Mouse (Mus musculus) cerebellum, adult 9-11 months (tissue): ENCODE results near the gene Olfr1225.
"Not testable (repeated sequence)": the region's sequence is repeated elsewhere in the genome, so short reads cannot be mapped to it uniquely, and the experiment has no call there.

ENCODE experiments used
- DNase-seq: peaks from one replicate; pipeline ENCODE4 v3.0.0; 2022

Gene Olfr1225

DNA sequence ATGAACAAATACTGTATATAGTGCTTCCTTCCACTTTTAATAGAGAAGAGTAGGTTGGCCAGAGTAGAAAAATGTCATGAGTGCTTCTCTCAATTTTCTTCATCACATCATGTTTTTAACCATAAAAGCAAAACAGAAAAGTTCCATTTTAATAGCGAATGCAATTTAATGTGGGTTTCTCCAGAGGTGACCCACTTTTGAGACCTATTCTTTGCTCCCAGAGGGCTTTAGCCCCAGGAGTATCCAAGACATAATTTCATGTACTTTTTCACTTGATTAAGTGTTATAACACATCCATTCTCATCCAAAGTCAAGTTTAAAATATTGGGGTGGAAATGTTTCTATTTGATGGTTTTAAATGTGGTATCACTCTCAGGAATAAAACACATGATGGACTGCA lies at the start of gene Olfr1225:
TSS of gene Olfr1225 (minus strand) at position 101 of the 400 bp plus-strand sequence.
- DNase-seq: no peak

DNA sequence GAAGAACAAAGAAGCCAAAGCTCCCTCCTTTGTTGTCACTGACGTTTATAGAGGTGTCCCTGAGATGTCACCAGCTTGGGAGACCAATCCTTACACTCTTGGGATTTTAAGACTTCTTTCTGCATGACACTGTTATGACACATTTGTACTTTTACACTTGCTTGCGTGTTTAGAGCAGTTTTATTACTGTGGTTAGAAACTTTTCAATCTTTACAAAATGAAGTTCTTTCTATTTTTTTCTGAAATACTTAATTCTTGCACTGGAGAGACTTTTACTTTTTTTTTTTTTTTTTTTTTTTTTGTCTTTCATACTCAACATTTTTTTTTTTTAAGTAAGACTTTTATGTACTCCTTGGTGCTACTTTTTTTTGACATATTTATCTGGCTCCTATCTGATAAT lies 25.5 kb upstream of the Olfr1225 start, which contains the start of gene Olfr1226:
TSS of gene Olfr1226 (minus strand) at position 101 of the 400 bp plus-strand sequence.
- DNase-seq: no peak

GRCm38 (mm10) chr2:89196325-89196982 lies 22.0 kb upstream of the Olfr1225 start:
- DNase-seq: no peak

DNA sequence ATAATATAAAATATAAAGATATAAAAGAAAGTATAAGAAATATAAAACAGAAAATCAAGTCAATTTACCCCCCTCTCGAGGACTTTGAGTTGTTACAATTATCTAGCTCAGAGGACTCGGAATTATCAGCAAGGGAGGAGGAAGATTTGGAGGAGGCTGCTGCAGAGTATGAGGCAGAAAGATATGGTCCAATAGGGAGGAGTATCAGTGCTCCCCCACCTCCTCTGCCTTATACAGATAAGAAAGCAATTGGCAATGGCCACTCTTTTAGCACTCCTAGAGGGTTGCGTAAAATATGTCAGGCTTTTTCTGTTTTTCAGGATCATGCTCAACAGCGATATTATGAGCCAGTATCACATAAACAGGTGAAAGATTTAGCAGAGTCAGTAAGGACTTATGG lies 9.8 kb downstream of the Olfr1225 start:
- not testable (repeated sequence) for DNase-seq

DNA sequence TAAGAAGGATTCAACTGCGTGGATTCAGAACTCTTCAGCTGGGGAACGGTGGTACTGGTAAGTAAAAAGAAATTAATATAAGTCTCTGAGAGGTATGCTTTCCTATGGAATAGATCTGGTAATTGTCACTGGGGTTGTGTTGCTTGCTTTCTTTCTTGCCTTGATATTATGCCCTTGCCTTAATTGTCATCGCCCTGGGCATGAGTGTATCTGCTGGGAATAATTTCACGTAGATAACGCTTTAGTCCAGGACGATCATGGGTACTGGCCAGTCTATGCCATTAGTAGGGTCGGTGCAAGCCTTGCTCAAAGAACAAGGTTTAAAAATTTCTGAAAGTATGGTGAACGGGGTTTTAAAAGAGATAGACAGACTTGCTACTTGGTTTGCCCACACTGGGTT lies 10.5 kb downstream of the Olfr1225 start, which contains the start of gene Olfr1224-ps1:
TSS of gene Olfr1224-ps1 (minus strand) at position 101 of the 400 bp plus-strand sequence.
- DNase-seq: not testable (repeated sequence)

DNA sequence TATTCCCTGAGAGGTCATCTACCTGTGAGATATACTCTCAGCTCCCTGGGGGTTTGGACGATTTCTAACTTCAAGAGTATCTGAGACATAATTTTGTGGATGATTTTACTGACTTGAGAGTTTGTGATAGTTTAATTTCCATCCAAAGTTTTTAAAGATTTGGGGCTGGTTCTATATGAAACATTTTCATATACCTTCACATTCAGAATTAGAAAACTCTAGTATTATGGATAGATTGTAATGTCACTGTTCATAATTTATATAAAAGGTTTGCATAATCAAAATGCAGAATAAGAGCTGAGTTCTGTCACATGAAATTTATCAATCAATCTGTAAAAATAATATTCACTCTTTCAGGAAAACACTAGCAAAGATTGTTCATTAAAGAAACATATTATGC lies 23.0 kb downstream of the Olfr1225 start, which contains the start of gene Olfr1223:
TSS of gene Olfr1223 (minus strand) at position 101 of the 400 bp plus-strand sequence.
- DNase-seq: no peak

GRCm38 (mm10) chr2:89132954-89133353 lies 41.5 kb downstream of the Olfr1225 start, which contains the start of gene Olfr1222:
TSS of gene Olfr1222 (minus strand) at chr2:89133054.
- DNase-seq: no peak
